Mouse (Mus musculus) lung, adult 2 months (tissue): ENCODE measurements around the gene Tram2. TPM values are rescaled to one million over a fixed set of nuclear protein-coding genes. Genes with fewer than 3 reads are reported as not detected.

Experiments used
- DNase-seq: peaks from one replicate; pipeline ENCODE4 v3.0.0; 2022
- H3K4me1 ChIP-seq: fragments of 200-500 bp; 2 replicates; pipeline ENCODE4 v1.6.1; 2011; ENCODE audit warnings: low read length; ENCODE audit not compliant: control insufficient read depth, insufficient read depth
- H3K4me3 ChIP-seq: fragments of 200-500 bp; replicated peaks from 2 replicates; pipeline ENCODE3; 2011; ENCODE audit warnings: low read depth, mild to moderate bottlenecking, control low read depth, low read length; ENCODE audit errors: extremely low read depth
- CTCF ChIP-seq: fragments of 200-500 bp; IDR thresholded peaks from 2 replicates; pipeline ENCODE4 v1.5.1; 2011; ENCODE audit warnings: mild to moderate bottlenecking, low read length, control low read depth; ENCODE audit not compliant: insufficient read depth
- POLR2A ChIP-seq: fragments of 200-500 bp; IDR thresholded peaks from 2 replicates; pipeline ENCODE4 v1.6.1; 2011; ENCODE audit warnings: low read depth, mild to moderate bottlenecking, control low read depth, low read length, borderline replicate concordance; ENCODE audit errors: extremely low read depth
- WGBS: fragments of 180-500 bp; shearing (Covaris S2); methylation state at CpG from one replicate; pipeline ENCODE4 v1.1.7; 2018; 5-methylcytosine and 5-hydroxymethylcytosine counted together
- polyA plus RNA-seq: library from polyadenylated mRNA; depleted of rRNA; stranded (reverse); fragments of >200 nt; gene quantifications from 2 replicates; pipeline ENCODE4 v1.2.3, GENCODE M21; 2012

Gene Tram2
- polyA plus RNA-seq, 1 experiment = 12.9 TPM

GRCm38 (mm10) chr1:21031650-21032049, 47.4 kb downstream of the Tram2 start:
- DNase-seq = no peak
- no peak overlapping the region for H3K4me3 ChIP-seq
- H3K4me1 ChIP-seq = peaks cover under 1% of the 10 kb centered on the region
- WGBS = 88% methylated on average over 2 of the region's 2 CpGs
- TF ChIP-seq POLR2A (no peak), CTCF (no peak)

- no peak for TF ChIP-seq CTCF
- no peak for TF ChIP-seq POLR2A
- Histone ChIP-seq H3K4me3 (no peak overlapping the region), H3K4me1 (no peaks in the 10 kb centered on the region; the same call in none of the 2 replicates)
- 90% methylated on average over 4 of the region's 4 CpGs for WGBS
- no peak for DNase-seq
These were observed 50.0 kb downstream of the Tram2 start for GRCm38 (mm10) chr1:21029000-21029399.

- TF ChIP-seq CTCF = no peak
- TF ChIP-seq POLR2A = no peak
- Histone ChIP-seq H3K4me1 (no peaks in the 10 kb centered on the region; the same call in none of the 2 replicates), H3K4me3 (no peak overlapping the region)
- WGBS = 63% methylated on average over 7 of the region's 7 CpGs
- DNase-seq = no peak
These were observed 52.5 kb downstream of the Tram2 start for GRCm38 (mm10) chr1:21026534-21026933.

- 60% methylated on average over 5 of the region's 5 CpGs for WGBS
- DNase-seq = no peak
- H3K4me3 ChIP-seq = no peak overlapping the region
- H3K4me1 ChIP-seq = no peaks in the 10 kb centered on the region; the same call in none of the 2 replicates
- TF ChIP-seq CTCF = no peak
- TF ChIP-seq POLR2A = no peak
These were observed 53.8 kb downstream of the Tram2 start for GRCm38 (mm10) chr1:21025203-21025602.

GRCm38 (mm10) chr1:21023101-21023500, 55.9 kb downstream of the Tram2 start:
- TF ChIP-seq POLR2A (no peak), CTCF (no peak)
- WGBS = 73% methylated on average over 3 of the region's 3 CpGs
- H3K4me3 ChIP-seq = no peak overlapping the region
- H3K4me1 ChIP-seq = no peaks in the 10 kb centered on the region; the same call in none of the 2 replicates
- DNase-seq = no peak

GRCm38 (mm10) chr1:21014463-21014862, 64.6 kb downstream of the Tram2 start:
- TF ChIP-seq CTCF = no peak
- TF ChIP-seq POLR2A = no peak
- Histone ChIP-seq H3K4me1 (peaks cover 10% of the 10 kb centered on the region), H3K4me3 (no peak overlapping the region)
- WGBS = 8% methylated on average over 8 of the region's 8 CpGs
- DNase-seq = peak; percentile 34

GRCm38 (mm10) chr1:21010282-21010800, 68.7 kb downstream of the Tram2 start:
- DNase-seq = peak; percentile 31
- H3K4me1 ChIP-seq = peaks cover 18% of the 10 kb centered on the region
- H3K4me3 ChIP-seq = no peak overlapping the region
- TF ChIP-seq POLR2A (no peak), CTCF (no peak)
- 59% methylated on average over 6 of the region's 6 CpGs for WGBS

GRCm38 (mm10) chr1:21008891-21009290, 70.1 kb downstream of the Tram2 start:
- no peak overlapping the region for H3K4me3 ChIP-seq
- DNase-seq = no peak
- 41% methylated on average over 4 of the region's 4 CpGs for WGBS
- peaks cover 10% of the 10 kb centered on the region for H3K4me1 ChIP-seq
- no peak for TF ChIP-seq POLR2A
- no peak for TF ChIP-seq CTCF

GRCm38 (mm10) chr1:21007941-21008701, 70.9 kb downstream of the Tram2 start:
- DNase-seq = no peak
- H3K4me1 ChIP-seq = peaks cover 11% of the 10 kb centered on the region
- no peak for TF ChIP-seq CTCF
- TF ChIP-seq POLR2A = no peak
- no peak overlapping the region for H3K4me3 ChIP-seq
- 68% methylated on average over 7 of the region's 7 CpGs for WGBS

- H3K4me1 ChIP-seq = peaks cover 14% of the 10 kb centered on the region
- no peak for DNase-seq
- WGBS = 67% methylated on average over 5 of the region's 5 CpGs
- no peak for TF ChIP-seq CTCF
- TF ChIP-seq POLR2A = no peak
- H3K4me3 ChIP-seq = no peak overlapping the region
These were observed 72.3 kb downstream of the Tram2 start for GRCm38 (mm10) chr1:21006775-21007174.
